Mouse (Mus musculus) c-Kit-positive CD71-negative TER-119-negative erythroid progenitor cells, embryonic 14.5 days (primary cell): Measurements from ENCODE around the gene Pde11a.
"Not testable (repeated sequence)": the region's sequence is repeated elsewhere in the genome, so short reads cannot be mapped to it uniquely, and the experiment has no call there.

Experiments used
- DNase-seq: peaks from one replicate; pipeline ENCODE4 v3.0.0-alpha.2; 2013; ENCODE audit warnings: low read depth

Gene Pde11a

GRCm38 (mm10) chr2:75990885-75991539, 347.6 kb downstream of the Pde11a start:
- peak; percentile 60 for DNase-seq

DNA sequence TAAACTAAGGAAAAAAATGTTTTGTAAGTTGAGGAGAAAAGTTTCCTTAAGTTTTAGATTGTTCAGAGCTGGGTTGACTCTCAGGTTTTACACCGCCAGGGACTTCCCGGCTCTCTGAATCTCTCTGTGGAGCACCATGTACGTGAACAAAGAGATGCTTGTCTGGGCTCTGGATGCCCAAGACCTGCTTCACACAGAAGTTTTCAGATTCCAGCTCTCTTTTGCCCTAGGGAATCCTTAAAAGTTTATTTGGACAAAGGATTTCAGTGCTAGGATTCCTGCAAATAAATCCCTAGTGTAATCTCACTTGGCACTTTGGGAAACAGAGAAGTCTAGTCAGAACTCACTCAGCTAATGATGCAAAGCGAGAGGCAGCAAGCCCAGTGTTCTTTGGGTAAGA, 348.9 kb downstream of the Pde11a start:
- no peak for DNase-seq

GRCm38 (mm10) chr2:75988779-75989363, 349.7 kb downstream of the Pde11a start:
- no peak for DNase-seq

- no peak for DNase-seq
Measured at GRCm38 (mm10) chr2:75988378-75988777, 350.2 kb downstream of the Pde11a start.

- no peak for DNase-seq
Measured at GRCm38 (mm10) chr2:75987739-75988138, 350.8 kb downstream of the Pde11a start.

DNA sequence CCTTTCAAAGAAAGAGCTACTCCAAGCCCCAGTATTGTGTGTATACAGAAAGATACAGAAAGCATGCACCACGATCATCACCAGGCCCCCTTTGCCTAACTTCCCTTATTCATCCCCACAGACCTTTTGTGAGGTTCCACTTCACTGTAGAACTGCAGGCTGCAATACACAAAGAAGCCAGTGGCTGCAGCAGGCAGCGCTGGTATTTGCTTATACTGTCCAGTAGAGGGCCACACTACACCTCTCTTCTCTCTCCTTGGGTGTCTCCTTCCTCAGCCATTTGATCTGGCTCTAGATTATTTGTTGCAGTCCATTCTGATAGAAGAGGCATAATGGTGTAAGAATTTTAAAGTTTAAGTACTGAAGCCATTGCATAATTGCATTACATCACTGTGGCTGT, 353.4 kb downstream of the Pde11a start:
- DNase-seq: peak; percentile 53

- no peak for DNase-seq
Measured at GRCm38 (mm10) chr2:75983847-75984246, 354.7 kb downstream of the Pde11a start.

GRCm38 (mm10) chr2:75983091-75983490, 355.5 kb downstream of the Pde11a start:
- no peak for DNase-seq

DNA sequence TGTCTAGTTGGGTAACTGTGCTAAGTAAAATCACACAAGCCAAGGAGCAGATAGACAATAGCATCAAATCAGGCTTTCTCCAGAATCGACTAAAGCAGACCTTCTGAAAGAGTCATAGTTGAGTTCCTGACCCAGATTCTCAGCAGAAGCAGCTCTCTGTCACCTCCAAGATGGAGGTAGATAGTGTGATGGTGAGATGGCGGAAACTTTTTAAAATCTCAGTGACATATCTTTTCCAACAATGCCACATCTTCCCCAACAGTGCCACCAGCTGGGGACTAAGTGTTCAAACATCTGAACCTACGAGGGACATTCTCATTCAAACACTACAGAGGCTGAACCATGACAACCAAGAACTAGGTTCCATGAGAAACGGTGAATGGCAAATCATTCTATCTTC, 355.9 kb downstream of the Pde11a start:
- DNase-seq: no peak

DNA sequence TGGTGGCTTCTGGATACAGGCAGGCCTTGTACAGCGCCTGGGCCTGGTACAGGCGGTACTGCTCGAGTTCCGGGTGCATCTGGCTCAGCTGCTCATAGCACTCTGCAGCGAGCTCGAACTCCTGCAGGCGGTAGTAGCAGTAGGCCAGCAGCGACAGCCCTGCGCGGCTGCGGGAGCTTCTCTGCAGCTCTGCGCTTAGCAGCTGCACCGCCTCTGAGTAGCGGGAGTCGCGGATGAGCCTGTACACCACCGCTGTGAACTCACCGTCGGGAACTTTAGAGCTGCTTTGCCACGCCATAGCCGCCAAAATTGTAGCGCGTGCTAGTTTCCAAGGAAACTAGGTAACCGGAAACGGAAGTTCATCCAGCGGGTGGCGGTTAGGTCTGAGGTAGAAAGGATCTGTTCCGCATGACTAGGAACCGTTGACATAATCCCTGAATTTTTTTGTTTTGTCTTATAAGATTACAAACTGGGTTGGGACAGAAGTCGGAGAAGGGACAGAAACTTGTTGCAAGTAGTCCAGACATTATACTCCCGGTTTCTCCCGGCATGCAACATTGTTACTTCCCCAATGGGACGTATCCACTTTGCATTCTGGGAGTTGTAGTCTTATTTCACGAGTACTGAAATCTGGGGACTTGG, 357.0 kb downstream of the Pde11a start, which contains the start of gene Ttc30a1:
Gene Ttc30a1 (minus strand): TSS at position 528 of the 642 bp plus-strand sequence.
- DNase-seq: peak; percentile 64

- not testable (repeated sequence) for DNase-seq
Measured at GRCm38 (mm10) chr2:75980933-75981439, 357.6 kb downstream of the Pde11a start.

- peak; percentile 23 for DNase-seq
Measured at GRCm38 (mm10) chr2:75977752-75978368, 360.7 kb downstream of the Pde11a start, which contains the start of gene Ttc30a2. Ttc30a2 (minus strand) TSS chr2:75978170.

- DNase-seq: not testable (repeated sequence)
Measured at GRCm38 (mm10) chr2:75976070-75976469, 362.5 kb downstream of the Pde11a start.

DNA sequence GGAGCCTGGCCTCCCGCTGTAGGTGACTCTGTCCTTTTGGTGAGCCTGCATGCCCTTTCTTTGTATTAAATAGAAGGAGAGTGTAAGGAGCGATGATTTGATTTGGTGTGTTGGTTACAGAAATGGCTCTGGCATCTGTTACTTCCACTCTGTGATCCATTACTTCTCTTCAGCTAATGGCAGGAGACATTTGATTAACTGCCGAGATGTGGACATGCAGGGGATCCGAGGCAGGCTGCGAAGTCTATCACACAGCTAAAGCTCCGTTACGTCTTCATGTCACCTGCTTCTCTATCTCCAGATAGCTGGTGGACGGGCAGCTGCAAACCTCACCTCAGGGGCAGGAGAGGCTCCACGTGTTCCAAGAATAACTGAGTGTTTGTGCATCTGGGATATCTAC, 364.4 kb downstream of the Pde11a start:
- no peak for DNase-seq

- DNase-seq: peak; percentile 68
Measured at GRCm38 (mm10) chr2:75964972-75965371, 373.6 kb downstream of the Pde11a start.

DNA sequence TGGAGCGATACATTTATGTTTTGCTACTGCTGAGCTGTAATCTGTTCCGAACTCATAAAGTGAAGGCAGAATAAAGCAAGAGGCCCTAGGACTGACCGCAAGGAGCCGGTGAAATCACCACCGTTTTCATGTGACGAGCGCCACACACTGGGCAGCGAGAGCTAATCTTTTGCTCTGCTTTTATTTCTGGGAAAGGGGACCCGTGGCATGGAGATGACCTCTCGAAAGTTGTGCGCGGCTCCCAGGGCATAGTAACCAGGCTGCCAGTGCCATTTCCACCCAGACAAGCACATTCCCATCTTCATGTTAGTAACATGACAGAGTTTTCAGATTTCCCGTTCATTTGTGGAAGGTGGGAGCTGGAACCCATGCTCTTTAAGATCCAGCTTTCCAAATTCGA, 374.1 kb downstream of the Pde11a start:
- DNase-seq: peak; percentile 26

- DNase-seq: no peak
Measured at GRCm38 (mm10) chr2:75964051-75964450, 374.5 kb downstream of the Pde11a start.

- DNase-seq: no peak
Measured at GRCm38 (mm10) chr2:75963211-75963840, 375.2 kb downstream of the Pde11a start.

GRCm38 (mm10) chr2:75960366-75961330, 377.9 kb downstream of the Pde11a start:
- no peak for DNase-seq

DNA sequence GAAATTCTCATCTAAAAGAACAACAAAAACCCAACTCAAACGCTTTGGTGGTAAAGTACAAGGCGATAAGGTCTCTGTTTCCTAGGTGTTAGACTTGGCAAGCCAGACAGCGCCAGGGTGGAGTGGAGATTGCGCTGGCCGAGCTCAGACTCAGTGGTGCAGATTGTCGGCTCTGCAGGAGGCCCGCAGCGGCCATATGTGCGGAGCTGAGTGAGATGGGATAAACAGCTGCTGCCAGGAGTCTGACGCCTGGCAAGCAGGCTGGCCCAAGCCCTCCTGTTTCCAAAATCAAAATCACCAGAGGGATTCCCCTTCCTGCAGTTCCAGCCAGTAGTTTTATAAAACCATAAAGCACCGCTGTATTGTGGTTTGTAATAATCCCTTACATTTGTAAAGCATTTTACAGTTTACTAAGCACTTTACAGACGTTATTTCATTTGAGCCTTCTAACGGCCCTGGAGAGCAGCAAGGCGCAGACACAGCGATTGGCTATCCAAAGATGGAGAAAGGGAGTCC, 378.7 kb downstream of the Pde11a start:
- no peak for DNase-seq
